Mouse (Mus musculus) spleen, adult 2 months (tissue): ENCODE measurements around the gene Gng8. TPM values are rescaled to one million over a fixed set of nuclear protein-coding genes. Genes with fewer than 3 reads are reported as not detected.

Experiments used
- DNase-seq, 2 experiments: peaks; one replicate each; pipeline versions ENCODE4 v3.0.0 to v3.0.0-alpha.2; 2012 to 2021; ENCODE audit warnings: low spot score in 2 of 2, low read depth in 1 of 2
- H3K27ac ChIP-seq: fragments of 200-500 bp; 2 replicates; pipeline ENCODE4 v1.5.1; 2012; ENCODE audit warnings: low read length, inconsistent platforms; ENCODE audit not compliant: insufficient read depth
- H3K27me3 ChIP-seq: fragments of 200-500 bp; 2 replicates; pipeline ENCODE4 v1.6.1; 2012; ENCODE audit warnings: mild to moderate bottlenecking, moderate library complexity, low read length, inconsistent platforms; ENCODE audit not compliant: control insufficient read depth, insufficient read depth
- H3K36me3 ChIP-seq: fragments of 200-500 bp; 2 replicates; pipeline ENCODE4 v1.6.1; 2012; ENCODE audit warnings: mild to moderate bottlenecking, low read length, inconsistent platforms; ENCODE audit not compliant: control insufficient read depth, insufficient read depth
- H3K4me1 ChIP-seq: fragments of 200-500 bp; 2 replicates; pipeline ENCODE4 v1.6.1; 2011; ENCODE audit warnings: inconsistent platforms; ENCODE audit not compliant: control insufficient read depth, insufficient read depth, insufficient read length
- H3K4me3 ChIP-seq: fragments of 200-500 bp; 2 replicates; pipeline ENCODE4 v1.5.1; 2011; ENCODE audit warnings: mild to moderate bottlenecking, inconsistent platforms; ENCODE audit not compliant: insufficient read depth, insufficient read length; ENCODE audit errors: extremely low read depth
- CTCF ChIP-seq: fragments of 200-500 bp; IDR thresholded peaks from 2 replicates; pipeline ENCODE4 v1.5.1; 2011; ENCODE audit warnings: mild to moderate bottlenecking, inconsistent platforms; ENCODE audit not compliant: insufficient read depth, insufficient read length, insufficient replicate concordance; ENCODE audit errors: extremely low read depth
- POLR2A ChIP-seq: fragments of 200-500 bp; IDR thresholded peaks from 2 replicates; pipeline ENCODE4 v1.6.1; 2011; ENCODE audit warnings: low read depth, low read length, inconsistent platforms
- WGBS: fragments of 180-500 bp; shearing (Covaris S2); methylation state at CpG from one replicate; pipeline ENCODE4 v1.1.7; 2018; 5-methylcytosine and 5-hydroxymethylcytosine counted together
- polyA plus RNA-seq: library from polyadenylated mRNA; depleted of rRNA; stranded (reverse); fragments of >200 nt; gene quantifications from 2 replicates; pipeline ENCODE4 v1.2.3, GENCODE M21; 2012; rRNA removed

The Gng8 gene
- polyA plus RNA-seq, result 7.9 and 8.6 TPM in 2 replicates

- Histone ChIP-seq H3K4me3 (peak within 1 kb of the TSS; percentile 42; the same call in 1 of the 2 replicates), H3K27me3 (peaks cover 7% of the 10 kb centered on the region), H3K4me1 (peaks cover 5% of the 10 kb centered on the region; the same call in 1 of the 2 replicates), H3K36me3 (no peaks in the 10 kb centered on the region), H3K27ac (no peak within 1 kb of the TSS)
- DNase-seq, result peak; percentile 57 to 80
- WGBS, result 1% methylated on average over 30 of the region's 30 CpGs
- TF ChIP-seq CTCF, result peak; percentile 91
- no peak for TF ChIP-seq POLR2A
Observed at GRCm38 (mm10) chr7:16891641-16892351, at the start of gene Gng8. Gng8 (plus strand) TSS chr7:16891786.

GRCm38 (mm10) chr7:16842645-16843063, 48.9 kb upstream of the Gng8 start, which contains the start of gene Prkd2:
Prkd2 (plus strand) TSS chr7:16842902.
- Histone ChIP-seq H3K27ac (peak within 1 kb of the TSS; percentile 97), H3K4me3 (peak within 1 kb of the TSS; percentile 82), H3K27me3 (no peaks in the 10 kb centered on the region), H3K36me3 (peaks cover 18% of the 10 kb centered on the region), H3K4me1 (peaks cover 44% of the 10 kb centered on the region)
- TF ChIP-seq CTCF (no peak), POLR2A (peak; percentile 20)
- under 1% methylated on average over 31 of the region's 32 CpGs for WGBS
- peak; percentile 57 to 94 for DNase-seq

DNA sequence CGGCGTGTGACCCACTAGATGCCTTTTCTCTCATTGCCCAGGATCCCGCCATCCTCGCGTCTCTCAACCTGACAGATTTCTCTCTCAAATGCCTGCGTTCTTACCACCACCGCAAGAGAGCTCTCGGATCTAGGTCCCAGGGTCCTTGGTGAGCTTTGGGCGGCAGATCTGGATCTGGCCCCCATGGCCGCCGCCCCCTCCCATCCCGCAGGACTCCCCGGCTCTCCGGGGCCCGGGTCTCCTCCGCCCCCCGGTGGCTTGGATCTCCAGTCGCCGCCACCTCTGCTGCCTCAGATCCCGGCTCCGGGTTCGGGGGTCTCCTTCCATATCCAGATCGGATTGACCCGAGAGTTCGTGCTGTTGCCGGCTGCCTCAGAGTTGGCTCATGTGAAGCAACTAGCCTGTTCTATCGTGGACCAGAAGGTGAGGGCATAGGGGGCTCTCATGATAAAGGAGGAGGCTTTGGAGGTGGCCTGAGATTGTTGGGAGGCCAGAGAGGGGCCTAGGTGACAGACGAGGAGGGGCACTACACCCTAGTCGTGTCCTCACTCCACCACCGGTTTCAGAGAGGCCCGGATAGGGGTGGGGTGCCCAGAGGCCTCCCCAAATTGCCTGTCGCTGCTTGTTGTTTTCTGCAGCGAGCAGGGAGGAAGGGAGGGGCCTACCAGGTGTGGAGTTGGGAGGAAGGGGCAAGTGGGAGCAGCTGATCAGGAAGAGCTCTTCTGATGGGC, 48.0 kb upstream of the Gng8 start:
- DNase-seq, result peak in 1 of 2 experiments; percentile 74
- Histone ChIP-seq H3K36me3 (peaks cover 24% of the 10 kb centered on the region), H3K4me1 (peaks cover 34% of the 10 kb centered on the region), H3K4me3 (peak overlapping the region; percentile 82), H3K27me3 (no peaks in the 10 kb centered on the region), H3K27ac (peak overlapping the region; percentile 97)
- TF ChIP-seq CTCF (no peak), POLR2A (peak; percentile 75)
- WGBS, result 1% methylated on average over 33 of the region's 33 CpGs

- TF ChIP-seq POLR2A, result no peak
- no peak for TF ChIP-seq CTCF
- no peak for DNase-seq
- peaks cover 25% of the 10 kb centered on the region for H3K4me1 ChIP-seq
- 8% methylated on average over 3 of the region's 3 CpGs for WGBS
- H3K27ac ChIP-seq, result peak overlapping the region; percentile 97
- peaks cover 31% of the 10 kb centered on the region for H3K36me3 ChIP-seq
- H3K27me3 ChIP-seq, result no peaks in the 10 kb centered on the region
- peak overlapping the region; percentile 82 for H3K4me3 ChIP-seq
Observed at GRCm38 (mm10) chr7:16844696-16845071, 46.9 kb upstream of the Gng8 start.

GRCm38 (mm10) chr7:16845072-16845819, 46.3 kb upstream of the Gng8 start:
- Histone ChIP-seq H3K4me3 (peak overlapping the region; percentile 82), H3K27me3 (no peaks in the 10 kb centered on the region), H3K4me1 (peaks cover 19% of the 10 kb centered on the region), H3K36me3 (peaks cover 32% of the 10 kb centered on the region), H3K27ac (peak overlapping the region; percentile 97)
- peak in 1 of 2 experiments; percentile 79 for DNase-seq
- no peak for TF ChIP-seq POLR2A
- TF ChIP-seq CTCF, result no peak
- WGBS, result 4% methylated on average over 14 of the region's 14 CpGs

DNA sequence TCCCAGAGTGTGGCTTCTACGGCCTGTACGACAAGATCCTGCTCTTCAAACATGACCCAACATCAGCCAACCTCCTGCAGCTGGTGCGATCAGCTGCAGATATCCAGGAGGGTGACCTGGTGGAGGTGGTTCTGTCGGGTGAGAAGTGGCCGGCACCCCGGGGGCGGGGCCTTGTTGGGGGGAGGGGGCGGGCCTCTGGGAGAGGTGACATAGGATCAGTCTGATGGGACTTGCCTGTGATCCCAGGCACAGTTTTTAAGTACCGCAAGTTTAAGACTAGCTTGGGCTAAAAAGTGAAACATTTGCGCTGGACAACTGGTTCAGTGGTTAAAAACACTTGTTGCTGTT, 45.8 kb upstream of the Gng8 start:
- Histone ChIP-seq H3K4me1 (peaks cover 14% of the 10 kb centered on the region), H3K27ac (peak overlapping the region; percentile 97), H3K4me3 (peak overlapping the region; percentile 82), H3K27me3 (no peaks in the 10 kb centered on the region), H3K36me3 (peaks cover 35% of the 10 kb centered on the region)
- WGBS, result 19% methylated on average over 10 of the region's 10 CpGs
- DNase-seq, result no peak
- TF ChIP-seq POLR2A (no peak), CTCF (no peak)

- no peak overlapping the region for H3K27ac ChIP-seq
- WGBS, result 96% methylated on average over 5 of the region's 5 CpGs
- no peak overlapping the region for H3K4me3 ChIP-seq
- no peak for DNase-seq
- H3K27me3 ChIP-seq, result no peaks in the 10 kb centered on the region
- no peak for TF ChIP-seq POLR2A
- no peak for TF ChIP-seq CTCF
- H3K4me1 ChIP-seq, result peaks cover 7% of the 10 kb centered on the region
- H3K36me3 ChIP-seq, result peaks cover 39% of the 10 kb centered on the region
Observed at GRCm38 (mm10) chr7:16846775-16847174, 44.8 kb upstream of the Gng8 start.
